Mouse (Mus musculus): Measurements from ENCODE around the gene Ncbp1. TPM values are rescaled to one million over a fixed set of nuclear protein-coding genes. Genes with fewer than 3 reads are reported as not detected.

Gene Ncbp1
- polyA plus RNA-seq (2012; rRNA removed), result 56.9 and 64.1 TPM in 2 replicates

GRCm38 (mm10) chr4:46138287-46139222, at the start of gene Ncbp1, which contains the start of gene Tstd2:
Gene Ncbp1 (plus strand): TSS chr4:46138613.
Gene Tstd2 (minus strand): TSS chr4:46138694.
- peak; percentile 65 to 92 for DNase-seq (ENCODE audit: extremely low spot score in 1 of 2, low spot score in 1 of 2)

- no peak for DNase-seq (ENCODE audit: extremely low spot score in 1 of 2, low spot score in 1 of 2)
These were observed 48.8 kb upstream of the Ncbp1 start for GRCm38 (mm10) chr4:46089524-46090125.

- peak; percentile 50 to 73 for DNase-seq (ENCODE audit: extremely low spot score in 1 of 2, low spot score in 1 of 2)
These were observed 45.9 kb upstream of the Ncbp1 start for GRCm38 (mm10) chr4:46092429-46093076.

- DNase-seq (ENCODE audit: extremely low spot score in 1 of 2, low spot score in 1 of 2), result peak in 1 of 2 experiments; percentile 49
These were observed 43.2 kb upstream of the Ncbp1 start for GRCm38 (mm10) chr4:46094916-46095825.

GRCm38 (mm10) chr4:46095826-46096159, 42.6 kb upstream of the Ncbp1 start:
- DNase-seq (ENCODE audit: extremely low spot score in 1 of 2, low spot score in 1 of 2), result no peak

- DNase-seq (ENCODE audit: extremely low spot score in 1 of 2, low spot score in 1 of 2), result no peak
These were observed 41.9 kb upstream of the Ncbp1 start for GRCm38 (mm10) chr4:46096546-46096945.

GRCm38 (mm10) chr4:46097591-46097990, 40.8 kb upstream of the Ncbp1 start:
- DNase-seq (ENCODE audit: extremely low spot score in 1 of 2, low spot score in 1 of 2), result no peak

- no peak for DNase-seq (ENCODE audit: extremely low spot score in 1 of 2, low spot score in 1 of 2)
These were observed 39.3 kb upstream of the Ncbp1 start for GRCm38 (mm10) chr4:46099132-46099531.

GRCm38 (mm10) chr4:46100539-46100938, 37.9 kb upstream of the Ncbp1 start:
- DNase-seq (ENCODE audit: extremely low spot score in 1 of 2, low spot score in 1 of 2), result no peak

GRCm38 (mm10) chr4:46101211-46101711, 37.2 kb upstream of the Ncbp1 start:
- DNase-seq (ENCODE audit: extremely low spot score in 1 of 2, low spot score in 1 of 2), result no peak

- DNase-seq (ENCODE audit: extremely low spot score in 1 of 2, low spot score in 1 of 2), result no peak
These were observed 36.2 kb upstream of the Ncbp1 start for GRCm38 (mm10) chr4:46102078-46102769.

GRCm38 (mm10) chr4:46110084-46110483, 28.3 kb upstream of the Ncbp1 start:
- no peak for DNase-seq (ENCODE audit: extremely low spot score in 1 of 2, low spot score in 1 of 2)

GRCm38 (mm10) chr4:46111361-46111760, 27.1 kb upstream of the Ncbp1 start:
- DNase-seq (ENCODE audit: extremely low spot score in 1 of 2, low spot score in 1 of 2), result no peak

GRCm38 (mm10) chr4:46115308-46115707, 23.1 kb upstream of the Ncbp1 start:
- DNase-seq (ENCODE audit: extremely low spot score in 1 of 2, low spot score in 1 of 2), result no peak

GRCm38 (mm10) chr4:46116544-46117175, 21.8 kb upstream of the Ncbp1 start:
- DNase-seq (ENCODE audit: extremely low spot score in 1 of 2, low spot score in 1 of 2), result no peak

- no peak for DNase-seq (ENCODE audit: extremely low spot score in 1 of 2, low spot score in 1 of 2)
These were observed 20.9 kb upstream of the Ncbp1 start for GRCm38 (mm10) chr4:46117536-46117935.

- no peak for DNase-seq (ENCODE audit: extremely low spot score in 1 of 2, low spot score in 1 of 2)
These were observed 18.8 kb upstream of the Ncbp1 start for GRCm38 (mm10) chr4:46119514-46120094.

GRCm38 (mm10) chr4:46120767-46121166, 17.6 kb upstream of the Ncbp1 start:
- no peak for DNase-seq (ENCODE audit: extremely low spot score in 1 of 2, low spot score in 1 of 2)

- no peak for DNase-seq (ENCODE audit: extremely low spot score in 1 of 2, low spot score in 1 of 2)
These were observed 15.1 kb upstream of the Ncbp1 start for GRCm38 (mm10) chr4:46123358-46123757.
